Mouse (Mus musculus): Measurements from ENCODE around the gene Slc13a3.

Gene Slc13a3

DNA sequence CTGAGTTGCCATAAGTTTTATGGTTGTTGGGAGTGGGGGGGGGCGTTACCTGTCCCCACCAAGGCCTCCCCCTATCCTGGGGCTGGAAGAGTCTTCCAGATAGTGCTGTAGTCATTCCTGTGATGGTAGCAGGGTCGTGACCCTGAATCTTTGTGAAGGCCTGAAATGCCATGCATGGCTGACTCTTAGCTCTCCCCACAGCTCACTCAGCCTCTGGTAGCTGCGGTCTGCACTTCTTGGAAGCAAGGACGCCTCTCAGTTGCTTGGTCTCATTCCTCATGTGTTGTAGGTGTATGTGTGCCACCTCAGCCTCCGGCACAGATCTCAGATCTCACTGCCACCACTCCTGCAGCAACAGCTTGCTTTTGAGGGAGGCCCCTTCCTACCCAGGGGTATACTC, 2.8 kb upstream of the Slc13a3 start:
- DNase-seq (ENCODE audit: low spot score): no peak

DNA sequence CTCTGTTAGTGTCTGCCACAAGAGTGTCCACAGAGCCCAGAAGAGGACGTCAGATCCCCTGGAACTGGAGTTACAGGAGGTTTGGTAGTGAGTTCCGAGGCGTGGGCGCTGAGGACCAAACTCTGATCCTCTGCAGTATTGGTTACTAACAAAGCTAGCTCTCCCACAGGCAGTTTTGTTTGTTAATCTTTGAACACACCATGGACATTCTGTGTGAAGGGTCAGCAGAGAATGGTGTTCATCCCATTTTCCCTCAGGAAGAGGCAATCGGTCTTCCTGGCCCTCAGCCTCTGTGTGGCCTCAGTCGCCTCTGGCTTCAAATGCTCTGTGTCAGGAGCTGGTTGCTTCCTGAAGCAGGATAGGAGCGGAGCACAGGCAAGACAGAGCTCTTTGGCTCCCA, 2.4 kb upstream of the Slc13a3 start:
- no peak for DNase-seq (ENCODE audit: low spot score)

DNA sequence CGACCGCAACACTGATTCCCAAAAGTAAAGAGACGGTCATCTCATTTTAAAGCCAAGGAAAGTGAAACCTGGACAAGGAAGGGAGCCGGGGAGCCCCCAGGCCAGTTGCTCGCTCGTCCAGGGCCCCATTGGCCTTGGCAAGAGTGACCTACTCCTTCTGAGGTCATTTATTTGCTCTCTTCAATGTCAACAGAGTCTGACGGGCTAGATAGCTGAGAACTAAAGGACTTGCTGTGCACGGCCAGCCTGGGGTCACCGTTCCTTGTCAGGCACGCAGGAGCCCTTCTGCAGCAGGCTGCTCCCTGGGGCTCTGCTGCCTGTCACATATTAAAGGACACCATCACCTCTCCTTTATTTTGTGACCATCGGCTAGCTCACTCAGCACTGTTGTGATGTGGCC, 1.1 kb downstream of the Slc13a3 start:
- DNase-seq (ENCODE audit: low spot score): no peak

DNA sequence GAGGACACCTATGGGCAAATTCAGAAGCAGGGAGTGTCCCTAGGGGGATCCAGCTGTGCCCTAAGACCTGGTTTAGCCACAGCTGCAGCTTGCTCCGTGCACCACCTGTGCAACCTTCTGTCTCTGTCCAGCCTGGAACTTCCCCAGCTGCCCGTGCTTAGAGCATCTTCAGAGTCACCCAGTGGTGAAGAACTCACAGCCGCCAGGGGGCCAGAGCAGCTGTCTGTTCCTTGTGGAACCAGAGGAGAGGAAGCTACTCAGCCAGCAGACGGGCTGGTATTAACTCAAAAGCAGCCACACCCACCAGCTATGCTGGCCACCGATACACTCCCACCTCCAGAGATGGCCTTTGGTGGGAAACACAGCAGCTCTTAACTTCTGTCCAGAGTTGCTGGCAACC, 2.9 kb downstream of the Slc13a3 start:
- no peak for DNase-seq (ENCODE audit: low spot score)

DNA sequence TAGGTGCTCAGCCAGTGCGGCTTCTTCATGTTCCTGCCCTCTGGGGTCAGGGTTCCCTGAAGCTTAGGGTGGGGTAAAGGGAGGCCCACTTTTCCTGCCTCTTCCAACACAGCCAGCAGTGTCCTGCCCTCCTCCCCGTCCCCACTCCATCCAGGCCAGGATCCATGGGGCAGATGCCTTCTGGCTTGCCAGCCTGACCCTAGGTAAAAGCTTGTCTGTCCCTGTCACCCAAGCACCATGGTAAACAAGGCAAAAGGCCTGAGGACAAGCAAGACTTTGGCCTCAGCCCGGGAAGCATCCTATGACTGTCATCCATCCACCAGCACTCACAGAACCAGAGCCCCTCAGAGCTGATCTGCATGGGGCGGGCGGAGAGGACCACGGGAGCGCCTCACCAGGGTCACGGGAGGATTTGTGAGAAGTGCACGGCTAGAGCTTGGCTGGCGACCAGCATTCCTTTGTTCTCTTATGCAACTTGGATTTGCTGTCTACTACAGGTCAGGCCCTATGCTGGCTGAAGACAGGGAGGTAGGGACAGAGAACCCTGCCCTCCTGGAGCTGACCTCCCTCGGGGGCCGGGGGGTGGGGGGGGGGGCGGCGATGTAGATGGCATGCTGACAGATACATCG, 5.1 kb downstream of the Slc13a3 start:
- no peak for DNase-seq (ENCODE audit: low spot score)

DNA sequence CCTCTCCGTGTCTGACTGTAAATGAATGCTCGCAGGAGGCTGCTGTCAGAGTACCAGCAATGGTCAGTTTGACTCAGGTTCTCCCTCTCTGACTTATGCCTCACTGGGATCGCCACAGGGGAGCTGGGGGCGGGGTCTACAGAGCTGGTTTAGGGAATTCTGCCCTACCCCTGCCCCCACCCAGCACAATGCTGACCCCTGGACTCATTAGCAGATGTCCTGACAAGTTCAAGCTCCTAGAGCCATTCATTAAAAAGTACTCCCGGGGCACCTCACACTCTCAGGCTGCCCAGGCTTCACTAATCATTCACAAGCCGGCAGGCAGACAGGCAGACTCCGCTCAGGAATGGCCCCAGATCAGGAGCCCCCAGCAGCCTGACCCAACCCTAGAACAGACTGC, 13.4 kb downstream of the Slc13a3 start:
- DNase-seq (ENCODE audit: low spot score): no peak

DNA sequence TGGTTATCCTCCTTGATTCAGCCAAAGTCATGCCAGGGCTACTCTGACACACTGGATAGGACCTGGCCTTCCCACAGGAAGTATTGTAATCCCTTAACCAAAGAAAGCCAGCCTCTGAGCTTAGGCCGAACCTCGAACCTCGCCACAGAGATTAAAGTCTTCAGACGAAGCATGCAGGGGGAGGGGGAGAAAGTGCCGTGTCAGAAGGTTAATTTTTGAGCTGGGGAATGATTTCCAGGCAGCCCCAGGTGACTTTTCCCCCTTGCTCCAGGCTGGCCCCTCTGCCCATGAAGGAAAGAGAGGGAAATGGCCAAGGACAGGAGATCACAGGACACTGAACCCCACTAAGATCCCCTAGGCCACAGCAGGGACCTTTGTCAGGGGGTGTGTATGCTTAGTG, 14.8 kb downstream of the Slc13a3 start:
- no peak for DNase-seq (ENCODE audit: low spot score)

DNA sequence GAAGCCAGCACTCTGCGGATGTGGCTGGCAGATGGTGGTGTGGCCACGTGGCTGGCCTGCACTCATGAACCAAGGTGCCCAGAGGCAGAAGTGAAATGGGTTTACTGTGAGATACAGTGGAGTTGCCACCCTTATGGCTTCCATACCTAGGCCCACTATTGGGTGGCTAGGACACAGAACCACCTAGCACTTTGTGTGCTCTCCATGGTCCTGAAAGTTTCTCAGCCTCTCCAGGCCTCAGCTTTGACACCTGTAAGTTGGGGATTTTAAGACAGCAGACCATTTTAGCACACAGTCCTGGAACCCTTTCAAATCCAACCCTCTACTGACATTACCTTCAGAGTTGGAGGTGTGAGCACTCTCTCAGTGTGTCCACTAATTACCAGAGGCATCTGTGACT, 16.3 kb downstream of the Slc13a3 start:
- DNase-seq (ENCODE audit: low spot score): no peak

DNA sequence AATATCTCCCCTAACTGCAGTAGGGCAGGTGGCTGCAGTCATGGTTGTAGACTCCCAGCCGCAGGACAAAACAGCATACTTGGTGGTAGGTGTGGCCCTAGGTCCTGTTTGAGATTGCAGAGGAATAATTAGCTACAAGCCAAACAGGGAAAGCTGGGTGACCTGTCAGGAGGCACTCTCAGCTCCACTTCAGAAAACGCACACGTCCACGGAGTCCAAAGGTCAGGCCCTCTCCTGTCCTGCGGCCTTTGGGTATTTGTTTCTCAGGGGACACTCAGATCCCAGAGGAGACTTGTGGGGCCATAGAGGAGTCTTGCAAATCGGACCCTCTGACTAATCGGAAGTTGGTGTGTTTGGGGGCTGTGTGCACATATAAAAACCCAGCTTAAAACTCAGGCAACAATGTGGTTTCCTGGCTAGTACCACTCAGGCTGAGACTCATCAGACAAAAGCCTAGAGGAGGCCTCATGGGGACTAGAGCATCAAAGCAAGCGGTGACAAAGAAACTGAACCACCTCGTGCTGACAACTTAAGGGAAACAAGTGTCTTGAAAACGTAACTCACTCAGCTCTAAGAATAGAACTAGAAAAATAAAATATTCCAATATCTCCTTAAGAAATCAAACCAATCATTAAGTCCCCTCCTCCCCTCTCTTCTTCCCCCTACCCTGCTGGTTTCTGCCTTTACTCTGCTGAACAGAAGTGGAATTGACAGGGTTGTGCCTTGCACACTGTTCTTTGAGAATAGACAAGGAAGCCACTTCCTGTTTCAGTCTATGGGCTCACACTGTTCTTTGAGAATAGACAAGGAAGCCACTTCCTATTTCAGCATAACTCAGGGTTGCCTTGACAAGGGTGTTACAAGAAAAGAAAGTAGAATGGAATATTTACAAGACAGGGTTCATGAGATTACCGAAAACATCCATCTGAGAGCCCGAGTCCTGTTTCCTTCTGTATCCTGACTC, 20.0 kb downstream of the Slc13a3 start:
- DNase-seq (ENCODE audit: low spot score): no peak

DNA sequence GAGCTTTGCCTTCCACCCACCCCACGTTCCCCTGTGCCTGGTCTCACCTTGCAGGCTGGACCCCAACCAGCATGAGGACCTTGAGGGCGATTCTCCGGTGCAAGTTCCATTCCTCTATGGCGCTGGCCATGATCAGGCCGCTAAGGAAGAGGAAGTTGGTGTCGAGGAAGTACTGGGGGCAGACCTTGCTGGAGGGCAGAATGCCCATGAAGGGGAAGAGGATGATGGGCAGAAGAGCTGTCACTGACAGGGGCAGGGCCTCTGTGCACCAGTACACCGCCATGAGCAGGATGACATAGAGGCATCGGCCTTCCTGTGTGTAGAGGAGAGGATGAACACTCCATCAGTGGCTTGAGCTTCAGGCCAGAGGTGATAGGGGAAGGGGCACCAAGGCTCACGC, 24.6 kb downstream of the Slc13a3 start:
- no peak for DNase-seq (ENCODE audit: low spot score)

DNA sequence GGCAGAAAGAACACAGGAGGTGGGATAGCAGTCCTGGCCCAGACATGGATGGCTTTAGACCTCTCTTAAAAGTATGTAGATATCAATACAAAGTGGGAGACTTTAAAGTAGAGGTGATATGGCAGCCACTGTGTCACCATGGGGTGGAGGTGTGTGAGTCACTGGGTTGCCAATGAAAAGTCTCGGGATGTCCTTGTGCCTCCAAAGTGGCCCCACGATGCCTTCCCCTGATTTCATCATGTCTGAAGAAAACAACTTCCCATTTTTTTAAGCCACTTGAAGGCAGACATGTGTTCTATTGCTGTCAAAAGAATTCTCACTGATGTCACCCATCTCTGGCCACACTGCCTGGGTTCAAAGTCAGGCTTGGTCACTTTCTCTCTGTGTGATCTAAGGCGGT, 28.2 kb downstream of the Slc13a3 start:
- DNase-seq (ENCODE audit: low spot score): no peak

DNA sequence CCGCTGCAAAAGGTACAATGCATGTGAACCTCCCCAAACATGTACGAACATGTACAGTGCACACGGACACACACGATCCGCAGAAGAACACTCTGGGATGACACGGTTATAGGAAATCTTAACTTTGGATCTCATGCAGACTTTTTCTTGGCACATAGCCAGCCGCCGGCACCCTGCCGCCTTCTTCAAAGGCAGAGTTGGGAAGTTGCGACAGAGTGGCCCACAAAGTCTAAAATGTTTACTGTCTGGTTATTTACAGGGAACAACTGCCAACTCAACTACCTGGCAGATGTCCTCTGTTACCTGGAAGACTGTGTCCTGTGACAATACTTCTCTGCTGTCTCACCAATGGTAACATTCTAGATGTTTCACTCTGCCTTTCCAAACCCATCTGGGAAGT, 30.0 kb downstream of the Slc13a3 start:
- no peak for DNase-seq (ENCODE audit: low spot score)

DNA sequence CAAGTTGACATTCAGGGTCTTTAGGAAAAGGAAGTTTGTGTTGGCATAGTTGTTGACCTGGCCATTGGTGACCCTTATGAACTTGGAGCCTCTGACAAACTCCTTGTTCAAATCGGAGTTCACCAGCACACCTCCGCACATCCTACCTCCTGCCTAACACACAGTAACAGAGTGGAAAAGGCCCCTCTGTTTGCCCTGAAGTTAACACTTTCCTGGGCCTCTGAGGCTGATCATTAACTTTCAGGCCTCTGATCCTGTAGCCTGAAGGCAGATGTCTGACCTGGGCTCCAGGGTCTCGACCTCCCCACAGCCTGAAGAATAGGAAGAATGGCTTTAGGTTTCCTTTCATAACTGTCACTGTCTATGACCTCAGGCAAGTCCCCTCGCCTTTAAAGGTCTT, 31.4 kb downstream of the Slc13a3 start:
- no peak for DNase-seq (ENCODE audit: low spot score)

DNA sequence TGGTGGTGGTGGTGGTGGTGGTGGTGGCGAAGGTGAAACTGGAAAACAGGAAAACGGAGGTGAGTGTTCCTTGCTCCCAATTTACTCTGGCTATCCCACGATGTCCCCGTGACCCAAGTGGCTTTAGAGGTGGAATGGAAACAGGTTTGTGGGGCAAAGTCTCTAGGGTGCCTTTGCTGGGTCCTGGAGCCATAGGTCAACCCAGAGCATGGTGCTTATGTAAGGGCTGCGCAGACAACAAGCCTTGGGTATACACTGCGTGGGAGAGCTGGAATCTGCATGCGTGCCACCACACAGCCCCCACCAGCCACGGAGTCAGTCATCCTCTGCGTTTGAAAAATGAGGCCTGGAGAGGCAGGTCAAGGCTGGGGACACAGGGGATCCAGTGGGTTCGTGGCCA, 33.4 kb downstream of the Slc13a3 start:
- no peak for DNase-seq (ENCODE audit: low spot score)

DNA sequence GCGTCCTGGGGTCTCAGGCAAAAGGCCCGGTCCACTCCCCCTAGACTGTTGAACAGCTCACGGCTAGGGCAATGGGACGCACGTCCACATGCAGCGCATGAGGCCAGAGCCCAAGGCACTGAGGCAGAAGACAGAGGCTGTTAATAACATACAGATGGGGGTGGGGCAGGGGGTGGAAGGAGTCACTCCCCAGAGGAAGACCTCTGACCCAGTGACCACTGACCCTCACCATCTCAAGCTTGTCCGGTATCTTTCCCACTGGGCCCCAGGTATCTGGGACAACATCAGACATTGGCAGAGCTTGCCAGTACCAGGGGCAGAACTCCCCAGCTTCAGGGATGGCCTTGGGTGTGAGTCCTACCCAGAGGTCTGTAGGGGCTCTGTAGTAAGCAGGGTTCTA, 34.1 kb downstream of the Slc13a3 start:
- DNase-seq (ENCODE audit: low spot score): no peak

DNA sequence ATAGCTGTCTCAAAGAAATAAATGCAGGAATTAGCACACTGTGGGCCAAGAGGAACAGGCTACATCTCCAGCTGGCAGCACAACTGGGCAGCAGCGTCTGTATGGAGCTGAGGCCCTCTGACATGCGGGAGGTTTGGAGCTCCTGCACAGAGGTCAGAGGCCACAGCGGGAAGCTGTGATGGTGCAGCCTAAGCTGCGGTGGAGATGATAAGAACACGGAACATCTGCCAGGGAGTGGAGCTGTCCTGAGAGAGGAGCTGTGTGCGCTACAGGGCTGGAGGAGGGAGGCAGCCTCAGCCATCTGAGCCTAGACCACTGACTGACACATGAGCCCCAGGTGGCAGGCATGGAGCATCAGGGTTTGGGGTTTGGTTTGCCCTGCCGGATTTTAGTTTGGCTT, 44.3 kb downstream of the Slc13a3 start:
- no peak for DNase-seq (ENCODE audit: low spot score)

DNA sequence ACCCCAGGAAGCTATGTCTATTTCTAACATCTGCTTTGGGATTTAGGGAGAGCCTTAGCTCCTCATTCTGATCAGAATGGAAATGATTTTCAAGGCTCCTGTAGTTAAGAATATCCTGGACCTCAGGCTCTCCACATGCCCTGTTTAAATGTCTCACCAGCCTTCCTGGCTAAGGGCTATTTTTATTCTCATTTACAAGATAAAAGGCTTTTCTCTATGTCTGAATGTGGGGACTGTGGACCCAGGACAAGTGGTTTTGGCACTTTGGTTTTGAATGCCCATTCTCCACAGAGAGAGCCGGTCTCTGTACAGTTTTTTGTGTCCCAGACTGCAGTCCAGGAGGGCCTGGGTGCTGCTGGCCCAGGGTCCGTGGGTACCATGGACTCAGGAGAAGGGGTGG, 52.8 kb downstream of the Slc13a3 start:
- no peak for DNase-seq (ENCODE audit: low spot score)

DNA sequence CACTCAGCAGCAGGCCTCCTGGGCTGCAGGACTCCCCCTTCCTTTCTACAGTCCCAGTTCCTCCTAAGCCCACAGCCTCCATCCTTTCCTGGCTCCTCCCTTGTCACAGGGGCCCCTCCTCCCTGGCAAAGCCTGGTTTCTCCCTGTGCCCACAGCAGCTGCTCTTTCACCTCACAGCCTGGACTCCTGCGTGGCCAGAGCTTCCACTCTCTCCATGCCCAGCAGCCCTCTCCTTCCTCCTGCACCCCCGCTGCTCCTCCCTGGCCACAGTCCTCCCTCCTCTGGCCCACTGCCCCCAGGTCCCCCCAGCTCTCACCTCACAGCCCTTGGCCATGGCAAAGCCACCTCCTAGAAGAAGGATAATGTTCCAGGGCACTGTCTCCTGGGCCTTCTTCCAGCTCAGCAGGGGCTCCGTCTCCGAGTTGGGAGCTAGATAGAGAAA, 53.3 kb downstream of the Slc13a3 start:
- DNase-seq (ENCODE audit: low spot score): no peak

DNA sequence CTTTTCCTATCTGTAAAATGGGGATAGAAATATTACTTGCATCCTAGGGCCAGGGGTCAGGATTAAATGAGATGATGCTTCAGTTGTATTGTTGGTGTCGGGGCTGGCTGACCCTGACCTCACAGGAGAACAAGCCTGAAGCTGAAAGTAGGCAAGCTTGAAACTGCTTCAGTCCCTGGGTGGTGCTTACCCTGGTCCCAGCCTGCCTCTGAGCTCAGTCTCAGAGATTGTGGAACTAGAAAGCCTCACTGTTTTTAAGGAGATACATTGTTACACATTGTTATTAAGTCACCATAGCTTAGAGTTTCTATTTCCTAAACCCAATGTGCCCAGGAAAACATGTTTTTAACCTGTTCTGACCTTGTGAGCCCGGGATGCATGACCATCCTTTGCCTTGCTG, 54.5 kb downstream of the Slc13a3 start:
- DNase-seq (ENCODE audit: low spot score): no peak

DNA sequence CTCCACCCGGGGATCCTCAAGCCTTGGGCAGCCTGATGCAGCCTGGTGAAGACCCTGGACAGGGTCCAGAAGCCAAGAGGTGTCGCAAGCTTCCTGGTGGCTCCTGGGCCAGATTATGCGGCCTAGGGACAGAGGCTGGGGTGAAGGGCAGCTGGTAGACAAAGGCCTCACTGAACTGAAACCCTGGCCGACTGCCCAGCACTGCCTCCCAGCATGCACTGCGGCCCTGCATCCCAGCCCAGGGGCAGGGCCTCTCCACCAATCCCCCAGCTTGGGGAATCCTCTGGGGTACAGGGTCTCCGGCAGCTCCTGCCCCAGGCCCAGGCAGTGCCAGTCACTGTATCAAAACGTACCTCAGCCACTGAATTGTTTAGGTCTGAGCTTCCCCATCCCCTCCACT, 55.7 kb downstream of the Slc13a3 start:
- peak; percentile 33 for DNase-seq (ENCODE audit: low spot score)

DNA sequence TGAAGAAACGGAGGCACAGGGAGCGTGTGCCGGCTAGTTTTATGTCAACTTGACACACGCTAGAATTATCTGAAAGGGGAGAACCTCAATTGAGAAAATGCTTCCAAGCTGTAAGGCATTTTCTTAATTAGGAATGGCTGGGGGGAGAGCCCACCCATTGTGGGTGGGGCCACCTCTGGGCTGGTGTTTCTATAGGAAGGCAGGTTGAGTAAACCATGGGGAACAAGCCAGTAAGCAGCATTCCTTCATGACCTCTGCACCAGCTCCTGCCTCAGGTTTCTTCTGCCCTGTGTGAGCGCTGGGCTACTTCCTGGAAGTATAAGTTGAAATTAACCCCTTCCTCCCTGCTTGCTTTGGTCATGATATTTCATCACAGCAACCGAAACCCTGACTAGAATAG, 57.2 kb downstream of the Slc13a3 start:
- no peak for DNase-seq (ENCODE audit: low spot score)

DNA sequence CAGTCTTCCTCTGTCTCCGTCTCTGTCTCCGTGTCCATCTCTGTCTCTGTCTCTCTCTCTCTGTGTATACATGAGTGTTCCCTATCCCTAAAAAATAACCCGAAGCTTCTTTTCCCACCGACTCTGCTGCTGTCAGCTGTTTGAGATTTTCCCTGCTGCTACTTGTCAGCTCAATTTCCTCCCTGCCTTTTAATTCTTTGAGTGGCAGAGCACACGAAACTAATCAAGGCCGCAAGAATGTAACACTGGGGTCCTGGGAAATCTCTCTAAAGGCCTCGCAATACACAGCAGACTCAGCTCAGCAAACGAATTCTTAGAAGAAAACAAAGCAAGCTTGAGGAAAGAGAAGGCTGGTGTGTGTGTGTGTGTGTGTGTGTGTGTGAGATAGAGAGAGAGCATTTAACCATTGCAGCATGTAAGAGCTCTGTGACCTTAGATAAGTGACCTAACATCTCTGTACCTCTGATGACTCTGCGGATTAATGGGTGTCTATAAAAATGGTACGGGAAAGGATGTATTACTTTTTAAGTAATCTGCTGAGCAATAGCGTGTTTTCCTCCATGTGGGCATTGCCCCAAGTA, 57.8 kb downstream of the Slc13a3 start:
- no peak for DNase-seq (ENCODE audit: low spot score)

DNA sequence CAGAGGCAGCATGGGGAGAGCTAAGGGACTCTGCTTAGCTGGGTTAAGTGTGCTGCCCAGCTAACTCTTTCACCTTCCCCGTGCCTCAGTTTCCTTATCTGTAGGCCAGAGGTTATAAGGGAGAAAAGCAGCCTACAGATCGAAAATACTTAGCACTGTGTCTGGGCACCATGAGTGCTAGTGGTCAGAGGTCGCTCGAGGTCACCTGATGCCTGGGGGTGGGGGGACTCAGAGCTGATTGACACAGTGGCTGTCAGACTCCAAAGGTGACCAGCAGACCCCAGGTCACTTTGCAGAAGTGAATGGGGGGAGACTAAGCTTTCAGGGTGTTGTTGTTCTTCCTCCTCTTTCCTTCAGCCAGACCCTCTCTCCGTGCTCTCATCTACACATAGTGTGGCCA, 58.7 kb downstream of the Slc13a3 start:
- DNase-seq (ENCODE audit: low spot score): no peak
